Mouse (Mus musculus) testis, postnatal 10 days (tissue): ENCODE results near the gene Hnrnpm.
A peak's percentile ranks its signal among the peaks of the same experiment; 100 is the strongest.
"Not testable (repeated sequence)": the region's sequence is repeated elsewhere in the genome, so short reads cannot be mapped to it uniquely, and the experiment has no call there.

Source experiments
- DNase-seq: peaks from one replicate; pipeline ENCODE4 v3.0.0; 2021; ENCODE audit warnings: low spot score

Hnrnpm gene

DNA sequence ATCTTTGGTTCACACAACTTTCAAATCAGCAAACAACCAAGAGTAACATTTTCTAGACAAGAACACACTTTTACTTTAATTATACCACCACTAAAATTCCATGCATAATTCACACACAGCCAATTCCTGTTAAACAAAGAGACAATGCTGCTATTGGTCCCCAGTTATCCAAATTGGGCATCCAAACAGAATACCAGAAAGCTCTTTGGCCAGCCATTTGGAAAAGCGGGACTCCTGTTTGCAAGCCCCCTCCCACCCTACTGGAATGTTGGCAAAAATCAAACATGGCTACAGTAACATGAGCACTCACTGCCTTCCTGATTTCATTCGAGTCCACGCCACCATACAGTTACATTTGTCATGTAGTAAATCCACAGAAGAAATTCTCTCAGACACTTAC lies 17.0 kb downstream of the Hnrnpm start:
- DNase-seq, result no peak

DNA sequence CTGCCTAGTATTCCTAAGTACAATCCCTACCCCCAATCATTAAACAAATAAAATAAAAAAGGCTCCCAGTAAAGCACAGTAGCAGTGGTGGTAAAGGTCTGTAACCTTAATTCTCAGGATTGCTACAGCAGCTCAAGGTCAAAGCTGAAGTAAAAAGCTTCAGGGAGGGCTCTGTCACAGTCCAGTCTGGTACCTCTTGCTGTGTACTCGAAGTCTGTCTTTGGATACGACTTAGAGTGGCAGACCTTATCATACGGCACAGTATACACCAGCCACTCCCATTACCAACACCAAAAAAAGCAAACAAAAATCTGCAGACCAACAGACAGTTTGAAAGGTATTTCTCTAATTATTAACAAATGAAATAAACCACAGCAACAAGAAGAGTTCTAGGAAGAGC lies 19.8 kb downstream of the Hnrnpm start:
- DNase-seq, result no peak

DNA sequence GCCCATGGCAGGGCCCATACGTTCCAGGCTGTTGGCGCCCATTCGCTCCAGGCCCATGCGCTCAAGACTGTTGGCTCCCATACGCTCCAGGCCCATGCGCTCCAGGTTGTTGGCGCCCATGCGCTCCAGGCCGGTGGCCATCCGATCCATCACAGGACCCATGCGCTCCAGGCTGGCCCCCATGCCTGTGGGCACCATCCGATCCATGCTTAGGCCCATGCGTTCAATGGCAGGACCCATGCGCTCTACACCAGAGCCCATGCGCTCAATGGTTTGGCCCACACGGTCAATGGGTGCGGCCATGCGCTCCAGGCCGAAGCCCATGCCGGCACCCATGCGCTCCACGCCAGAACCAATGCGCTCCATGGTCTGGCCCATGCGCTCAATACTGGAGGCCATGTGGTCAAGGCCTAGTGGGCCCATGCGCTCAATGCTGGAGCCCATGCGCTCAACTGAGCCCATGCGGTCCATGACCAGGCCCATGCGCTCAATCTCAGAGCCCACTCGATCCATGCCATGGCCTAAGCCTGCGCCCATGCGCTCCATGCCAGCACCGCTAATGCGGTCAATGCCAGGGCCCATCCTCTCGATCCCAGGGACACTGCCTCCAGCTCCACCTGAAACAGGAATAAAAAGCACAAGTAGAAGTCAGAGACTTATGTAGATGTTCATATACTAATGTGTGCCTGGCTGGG lies 36.7 kb downstream of the Hnrnpm start:
- no peak for DNase-seq

DNA sequence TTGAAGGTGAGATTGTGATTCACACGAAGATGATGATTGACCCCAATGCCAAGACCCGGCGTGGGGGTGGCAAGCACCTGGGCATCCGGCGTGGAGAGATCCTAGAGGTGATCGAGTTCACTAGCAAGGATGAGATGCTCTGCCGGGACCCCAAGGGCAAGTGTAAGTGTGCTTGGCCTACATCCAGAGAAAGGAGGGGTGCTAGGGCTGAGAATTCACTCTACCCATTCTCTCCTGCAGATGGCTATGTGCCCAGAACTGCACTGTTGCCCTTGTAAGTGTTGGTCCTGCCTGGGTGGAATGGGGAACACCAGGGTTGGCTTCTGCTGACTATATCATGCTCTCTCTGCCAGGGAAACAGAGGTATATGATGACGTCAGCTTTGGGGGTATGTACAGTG lies 41.6 kb downstream of the Hnrnpm start:
- no peak for DNase-seq

DNA sequence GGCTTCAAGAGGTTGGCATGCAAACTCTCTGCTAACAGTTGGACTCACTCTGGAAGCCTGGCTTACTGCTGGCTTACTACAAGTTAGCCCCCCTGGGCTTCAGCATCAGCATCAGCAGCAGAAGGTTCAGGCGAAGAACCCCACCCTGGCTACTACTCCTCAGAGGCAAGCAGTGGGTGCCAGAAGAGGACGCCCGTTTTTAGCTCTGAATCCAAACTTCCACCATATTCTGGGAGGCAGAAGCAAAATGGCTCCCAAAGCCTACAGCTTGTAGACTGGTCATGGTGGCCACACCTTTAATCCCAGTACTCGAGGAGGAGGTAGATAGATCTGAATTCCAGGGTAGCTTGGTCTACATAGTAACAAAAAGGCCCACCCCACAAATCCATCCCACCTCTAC lies 42.6 kb downstream of the Hnrnpm start:
- no peak for DNase-seq

DNA sequence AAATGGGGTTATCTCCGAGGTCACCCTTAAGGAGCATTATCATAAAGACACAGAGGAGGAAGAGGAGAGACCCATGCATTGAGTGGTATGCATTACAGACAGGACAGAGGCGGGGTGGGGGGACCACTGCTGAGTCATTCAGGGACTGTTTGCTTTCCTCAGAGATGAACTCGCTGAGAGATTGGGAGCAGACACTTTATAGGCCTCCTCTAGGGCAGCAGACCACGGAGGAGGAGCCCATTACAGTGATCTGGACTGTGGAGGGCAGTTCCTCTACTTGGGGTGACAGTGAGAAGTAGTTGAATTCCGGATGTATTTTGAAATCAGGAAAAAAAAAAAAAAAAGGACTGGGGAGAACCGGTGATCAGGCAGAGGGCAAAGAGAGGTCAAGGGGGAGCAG lies 46.9 kb downstream of the Hnrnpm start:
- DNase-seq, result no peak

DNA sequence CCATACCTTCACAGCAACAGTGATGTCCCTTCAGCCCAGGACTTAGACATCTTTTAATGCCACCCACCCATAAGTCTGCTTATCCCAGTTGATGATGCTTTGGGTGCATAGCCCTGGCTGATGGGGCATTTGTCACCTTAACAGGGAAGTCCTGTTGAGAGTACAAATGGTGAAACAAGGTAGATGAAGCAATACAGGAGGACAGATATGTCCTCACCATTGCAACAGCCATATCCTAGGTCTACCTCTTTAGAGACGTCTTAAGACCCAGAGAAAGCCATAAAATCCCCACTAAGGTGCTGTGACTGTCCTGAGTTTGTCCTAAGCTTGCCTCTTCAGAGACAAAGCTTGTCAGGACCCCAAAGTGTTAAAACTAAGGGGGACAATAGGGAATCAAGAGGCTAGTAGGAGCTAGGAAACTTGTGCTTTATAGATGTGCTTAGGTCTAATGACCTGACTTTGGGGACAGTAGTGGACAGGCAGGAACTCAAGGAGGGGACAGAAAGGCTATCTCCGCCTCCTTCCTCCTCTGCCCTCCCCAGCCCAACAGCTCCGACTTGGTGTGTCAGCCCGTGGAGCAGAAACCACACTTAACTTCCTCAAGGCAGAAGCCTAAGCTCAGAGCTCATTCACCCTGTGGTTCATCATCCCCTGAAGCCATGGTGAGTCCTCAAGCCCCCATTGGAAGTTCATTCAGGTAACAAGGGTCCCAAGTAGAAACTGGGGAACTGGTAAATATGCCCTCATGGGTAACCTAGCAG lies 49.0 kb downstream of the Hnrnpm start, which contains the start of gene Pram1:
Gene Pram1 (plus strand): TSS at position 541 of the 761 bp plus-strand sequence.
- no peak for DNase-seq

DNA sequence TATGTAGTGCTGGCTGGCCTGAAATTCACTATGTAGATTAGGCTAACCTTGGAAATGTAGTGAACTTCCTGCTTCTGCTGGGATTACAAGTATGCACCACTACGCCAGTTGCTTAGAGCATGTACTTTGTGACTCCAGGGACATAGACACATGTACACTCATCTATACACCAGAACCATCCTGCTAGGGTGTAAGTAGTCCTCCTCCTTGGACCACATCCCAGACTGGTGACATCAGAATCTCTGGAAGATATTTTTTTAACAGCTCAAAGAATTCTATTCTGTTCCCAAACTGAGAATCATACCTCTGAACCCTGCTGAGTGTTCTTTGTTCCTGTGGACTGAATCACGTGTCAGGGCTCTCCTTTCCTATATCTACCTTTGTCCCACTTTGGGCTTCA lies 49.6 kb downstream of the Hnrnpm start:
- DNase-seq, result no peak

DNA sequence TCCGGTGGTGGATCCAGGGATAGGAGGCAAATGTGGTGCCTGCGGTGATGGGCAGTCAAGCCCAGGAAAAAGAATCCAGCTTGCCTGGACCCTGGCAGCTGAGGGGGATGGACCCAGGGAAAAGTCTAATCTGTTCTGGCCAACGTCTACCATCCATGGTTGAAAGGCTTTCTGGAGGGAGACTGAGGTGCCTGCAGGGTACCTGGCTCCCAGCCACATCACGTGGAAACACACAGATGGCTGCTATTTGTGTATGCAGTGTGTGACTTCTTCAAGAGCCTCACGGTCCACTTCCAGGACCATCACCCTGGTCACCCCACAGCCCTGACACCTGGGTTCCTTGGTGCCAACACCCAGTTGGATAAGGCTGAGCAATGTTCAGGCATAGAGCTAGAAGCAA lies 54.9 kb downstream of the Hnrnpm start:
- no peak for DNase-seq

DNA sequence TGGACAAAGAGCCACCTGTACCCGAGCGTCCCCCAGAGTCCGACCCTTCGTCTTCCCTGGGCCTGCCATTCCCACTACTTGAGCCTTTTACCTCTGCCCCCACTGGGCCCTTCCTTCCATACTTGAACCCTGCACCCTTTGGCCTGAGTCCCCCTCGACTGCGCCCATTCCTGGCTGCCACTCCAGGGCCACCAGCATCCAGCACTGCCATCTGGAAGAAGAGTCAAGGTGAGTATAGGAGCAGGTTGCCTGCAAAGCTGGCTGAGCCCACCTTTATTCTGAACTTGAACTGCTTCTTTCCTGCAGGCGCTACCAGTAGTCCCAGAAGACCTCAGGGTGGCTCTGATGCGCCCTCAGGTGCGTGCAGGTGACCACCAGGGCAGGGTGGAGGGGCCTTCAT lies 55.4 kb downstream of the Hnrnpm start:
- DNase-seq, result no peak

DNA sequence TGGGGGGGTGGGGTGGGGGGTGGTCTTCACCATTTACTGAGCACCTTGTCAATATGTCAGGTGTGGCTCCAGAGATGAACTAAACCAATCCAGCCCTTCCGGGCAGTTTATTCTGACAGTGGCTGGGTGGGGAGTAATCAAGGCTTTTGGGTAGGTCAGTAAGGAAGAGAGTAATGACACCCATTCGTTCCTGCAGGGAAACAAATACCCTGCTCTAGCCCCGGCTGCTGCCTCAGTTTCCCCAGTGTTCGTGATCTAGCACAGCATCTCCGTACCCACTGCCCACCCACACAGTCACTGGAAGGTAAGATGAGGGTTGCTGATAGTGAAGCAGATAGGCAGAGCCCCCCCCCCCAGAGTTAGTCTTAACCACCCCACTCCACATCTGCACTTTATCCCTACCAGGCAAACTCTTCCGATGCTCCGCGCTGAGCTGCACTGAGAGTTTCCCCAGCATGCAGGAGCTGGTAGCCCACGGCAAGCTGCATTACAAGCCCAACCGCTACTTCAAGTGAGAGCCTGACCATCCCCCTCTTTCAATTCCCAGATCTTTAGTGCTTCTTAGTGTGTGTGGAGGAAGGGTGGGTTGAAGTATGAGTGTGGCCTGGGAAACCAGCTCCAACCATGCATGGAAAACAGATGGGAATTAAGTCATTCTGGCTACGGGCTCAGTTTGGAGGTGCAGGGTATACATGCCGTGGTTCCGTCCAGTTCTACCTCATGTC lies 56.3 kb downstream of the Hnrnpm start:
- no peak for DNase-seq

DNA sequence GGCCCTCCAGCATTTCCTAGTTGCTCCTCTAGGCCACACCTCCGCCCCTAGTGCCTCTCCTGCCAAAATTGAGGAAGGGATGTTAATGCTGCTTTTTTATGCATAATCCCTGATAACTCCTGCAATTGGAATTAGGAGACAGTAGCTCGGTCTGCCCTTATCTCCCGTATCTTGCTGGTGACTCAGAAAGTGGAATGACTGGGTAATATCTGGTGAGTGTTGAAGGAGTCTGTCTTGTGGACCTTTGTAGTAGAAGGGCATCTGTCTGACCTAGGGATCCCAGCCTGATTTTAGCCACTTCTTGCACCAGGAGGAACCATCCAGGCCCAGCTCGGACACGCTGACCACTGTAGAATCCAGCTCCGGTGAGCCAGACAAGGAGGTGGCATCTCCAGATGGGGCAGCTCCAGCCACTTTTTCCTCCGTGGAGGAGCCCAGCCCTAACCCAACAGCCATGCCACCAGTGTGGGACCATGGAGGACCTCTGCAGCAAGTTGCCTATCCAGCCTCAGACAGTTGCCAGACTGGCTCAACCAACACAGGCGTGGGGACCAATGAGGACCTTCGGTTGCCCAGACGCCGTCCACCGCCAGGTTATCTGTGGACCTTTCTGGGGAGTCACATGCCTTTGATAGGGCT lies 57.1 kb downstream of the Hnrnpm start:
- no peak for DNase-seq

DNA sequence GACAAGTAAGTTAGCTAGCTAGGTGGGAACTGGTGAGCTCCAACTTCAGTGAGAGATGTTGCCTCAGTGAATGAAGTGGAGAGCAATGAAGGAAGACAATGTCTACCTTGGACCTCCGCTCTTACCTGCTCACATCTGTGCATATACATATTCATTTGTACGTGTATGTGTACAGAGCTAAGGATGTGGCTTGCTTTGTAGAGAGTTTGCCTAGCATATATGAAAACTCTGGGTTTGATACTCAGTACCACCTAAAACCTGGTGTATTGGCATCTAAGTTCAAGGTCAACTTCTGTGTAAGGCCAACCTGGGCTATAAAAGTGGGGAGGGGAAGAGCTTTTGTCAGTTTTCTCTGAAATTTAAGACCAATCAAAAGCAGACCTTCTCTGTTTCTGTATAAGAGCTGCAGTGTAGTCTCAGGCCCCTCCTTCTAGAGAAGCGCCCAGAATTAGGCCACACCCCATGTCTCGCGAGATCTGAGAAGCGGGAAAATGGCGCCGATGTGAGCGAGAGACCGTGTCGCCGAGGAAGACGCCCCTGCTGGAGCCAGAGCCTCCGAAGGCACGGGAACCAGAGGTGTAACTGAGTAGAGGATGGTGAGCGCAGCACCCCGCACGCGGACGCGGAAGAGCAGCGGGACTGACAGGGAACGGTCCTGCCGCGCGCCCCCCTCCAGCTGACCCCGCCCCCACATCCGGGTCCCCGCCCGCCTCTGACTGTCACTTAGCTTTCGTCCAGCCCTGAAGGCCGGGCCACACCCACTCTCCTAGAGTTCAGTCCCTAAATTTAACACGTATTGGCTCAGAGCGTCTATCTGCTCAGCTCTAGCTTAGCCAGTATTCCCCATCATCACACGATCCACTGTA lies 57.8 kb downstream of the Hnrnpm start, which contains the start of gene Zfp414:
Gene Zfp414 (plus strand): TSS at position 470 of the 866 bp plus-strand sequence.
- DNase-seq, result peak; percentile 94

DNA sequence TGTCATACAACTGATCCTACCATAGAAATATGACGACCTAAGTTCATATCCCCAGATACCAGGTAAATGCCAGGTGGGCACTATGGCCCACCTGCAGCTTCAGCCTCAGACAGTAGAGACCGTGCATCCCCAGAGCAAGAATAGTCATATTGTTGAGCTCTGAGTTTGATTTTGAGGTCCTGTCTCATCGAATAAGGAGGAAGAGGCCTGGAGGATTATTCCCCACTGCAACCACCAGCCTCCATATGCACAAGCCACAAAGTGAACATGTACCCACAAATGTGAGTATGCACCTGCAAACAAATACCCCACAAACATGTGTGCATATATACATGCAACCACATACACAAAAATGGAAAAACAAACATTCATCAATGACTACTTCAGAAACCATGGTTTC lies 59.4 kb downstream of the Hnrnpm start:
- DNase-seq, result no peak

DNA sequence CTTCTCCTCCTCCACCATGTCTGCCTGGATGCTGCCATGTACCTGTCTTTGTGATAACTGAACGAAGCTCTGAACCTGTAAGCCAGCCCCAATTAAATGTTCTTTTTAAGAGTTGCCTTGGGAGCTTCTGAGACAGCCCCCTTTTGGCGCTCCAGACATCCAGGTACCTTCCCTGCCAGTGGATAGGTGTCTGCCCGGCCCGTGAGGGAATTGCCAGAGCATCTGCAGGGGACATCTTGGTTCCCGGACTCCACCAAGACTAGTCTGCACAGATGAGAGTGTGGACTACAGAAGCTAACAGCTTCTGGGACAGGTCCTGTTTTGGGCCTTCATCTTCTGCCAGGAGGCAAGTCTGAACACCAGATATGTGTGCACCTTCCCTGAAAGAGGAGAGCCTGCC lies 72.9 kb downstream of the Hnrnpm start:
- DNase-seq, result not testable (repeated sequence)

DNA sequence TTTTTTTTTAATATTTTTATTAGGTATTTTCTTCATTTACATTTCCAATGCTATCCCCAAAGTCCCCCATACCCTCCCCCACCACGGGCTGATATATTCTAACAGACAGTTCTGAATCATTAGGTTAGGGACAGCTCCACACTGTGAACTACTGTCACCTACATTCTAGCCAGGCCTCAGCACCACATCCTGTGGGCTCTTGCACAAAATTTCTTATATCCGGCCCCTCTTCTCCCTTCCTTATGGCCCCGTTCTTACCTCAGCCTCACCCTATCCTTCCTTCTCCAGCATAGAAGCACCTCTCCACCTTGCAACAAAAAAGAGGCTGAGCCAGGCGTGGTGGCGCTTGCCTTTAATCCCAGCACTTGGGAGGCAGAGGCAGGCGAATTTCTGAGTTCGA lies 76.1 kb downstream of the Hnrnpm start:
- no peak for DNase-seq

DNA sequence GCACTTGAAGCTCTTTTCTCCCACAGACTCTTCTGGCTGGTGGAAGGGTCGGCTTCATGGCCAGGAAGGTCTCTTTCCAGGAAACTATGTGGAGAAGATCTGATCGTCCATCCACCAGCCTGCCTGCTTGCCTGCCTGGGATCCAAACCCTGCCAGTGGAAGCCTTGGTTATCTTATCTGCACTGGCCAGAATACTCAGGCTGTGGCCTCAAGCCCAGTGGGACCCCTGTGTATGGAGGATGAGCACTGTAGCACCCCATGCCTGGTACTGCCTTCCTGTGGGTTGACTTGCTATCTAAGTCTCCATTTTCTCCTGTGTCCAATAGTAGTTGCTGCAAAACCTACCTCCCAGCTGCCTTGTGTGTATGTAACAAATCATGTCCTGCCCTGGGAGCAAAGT lies 79.4 kb downstream of the Hnrnpm start:
- peak; percentile 31 for DNase-seq

DNA sequence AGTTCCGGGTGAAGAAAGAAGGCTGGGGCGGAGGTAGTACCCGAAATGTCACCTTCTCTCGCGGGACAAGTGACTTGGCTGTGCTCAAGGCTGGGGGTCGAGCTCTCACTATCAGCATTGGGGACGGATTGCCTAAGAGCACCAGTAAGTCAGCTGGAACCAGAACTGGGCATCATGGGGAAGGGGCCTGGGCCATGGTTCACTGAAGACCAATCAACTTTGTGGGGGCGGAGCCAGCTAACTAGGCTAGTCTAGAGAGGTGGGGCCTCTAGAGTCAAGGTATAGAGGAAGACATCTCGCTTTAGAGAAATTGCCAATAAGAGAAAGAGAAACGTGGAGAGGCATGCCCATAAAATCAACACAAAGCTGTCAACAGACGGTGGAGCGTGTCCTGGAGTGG lies 84.7 kb downstream of the Hnrnpm start:
- DNase-seq, result peak; percentile 37

DNA sequence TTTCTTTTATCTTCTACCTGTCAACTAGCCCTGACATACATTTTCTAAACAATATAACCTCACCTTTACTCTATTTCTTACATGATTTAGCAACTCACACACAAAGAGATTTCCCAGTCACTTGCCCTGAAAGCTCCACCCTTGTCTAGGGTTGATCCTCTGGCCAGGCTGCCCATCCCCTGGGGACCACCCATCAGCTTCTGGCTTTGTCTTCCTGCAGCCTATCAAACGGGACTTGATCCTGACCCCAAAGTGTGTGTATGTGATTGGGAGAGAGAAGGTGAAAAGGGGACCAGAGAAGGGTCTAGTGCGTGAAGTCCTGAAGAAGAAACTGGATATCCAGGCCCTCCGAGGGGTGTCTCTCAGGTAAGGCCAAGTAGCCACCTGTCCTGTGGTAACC lies 85.8 kb downstream of the Hnrnpm start:
- peak; percentile 16 for DNase-seq

DNA sequence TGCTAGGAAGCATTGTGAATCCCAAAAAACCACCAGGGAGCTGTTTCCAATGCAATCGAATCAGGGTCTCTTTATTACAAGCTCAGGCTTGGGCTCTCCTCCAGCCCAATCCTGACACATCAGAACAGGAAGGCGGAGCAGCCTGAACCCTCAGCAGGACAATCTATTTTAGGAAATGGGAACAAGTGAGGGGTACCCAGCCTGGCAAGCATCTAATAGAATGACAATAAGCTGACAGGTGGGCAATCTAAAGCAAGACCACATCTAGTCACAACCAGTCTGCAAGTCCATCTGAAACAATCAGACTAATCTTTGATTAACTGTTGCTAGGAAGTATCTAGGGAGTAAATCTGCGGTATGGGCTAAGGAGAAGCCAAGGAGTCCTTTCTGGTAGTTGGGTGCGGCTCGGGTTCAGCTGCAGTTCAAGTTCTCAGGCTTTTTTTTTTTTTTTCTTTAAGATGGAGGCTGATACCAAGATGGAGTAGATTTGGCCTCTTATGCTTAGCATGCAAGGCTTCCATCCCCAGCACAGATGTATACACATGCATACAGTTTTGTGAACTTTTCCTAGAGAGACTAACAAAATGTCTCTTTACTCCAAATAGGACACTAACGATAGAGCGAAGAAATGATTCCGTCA lies 86.7 kb downstream of the Hnrnpm start:
- peak; percentile 8 for DNase-seq

DNA sequence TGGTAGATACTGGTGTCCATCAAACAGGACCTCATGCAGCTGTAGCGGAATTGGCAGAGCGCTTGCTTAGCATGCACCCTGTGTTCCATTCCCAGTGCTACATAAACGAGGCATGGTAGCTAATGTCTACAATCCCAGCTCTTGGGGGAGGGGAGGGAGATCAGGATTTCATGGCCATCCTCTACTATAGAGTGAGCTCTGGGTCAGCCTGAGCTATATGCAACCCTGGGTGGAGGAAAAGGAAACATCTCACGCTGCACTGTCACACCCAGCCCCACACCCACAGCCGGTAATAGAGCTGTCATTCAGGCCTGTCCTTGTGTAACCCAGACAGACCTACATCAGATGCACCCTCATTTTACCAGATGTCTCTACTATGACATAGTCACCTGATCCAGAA lies 88.2 kb downstream of the Hnrnpm start:
- peak; percentile 19 for DNase-seq
